Mouse (Mus musculus) forebrain, postnatal 0 days (tissue): ENCODE measurements at regions not wholly inside any gene's neighbourhood (a gene's known extent, or its start where the extent isn't known, plus 50 kb on each side); places are given as distances from the start of the nearest gene placed in this dataset.

Source experiments
- ATAC-seq: fragments of 200-750 bp; cut with Nextera tagmentation; 2 replicates; pipeline ENCODE4 v1.8.0; 2017; ENCODE audit warnings: mild to moderate bottlenecking, moderate library complexity
- DNase-seq: peaks from one replicate; pipeline ENCODE4 v3.0.0-alpha.2; 2015
- H3K27ac ChIP-seq: fragments of 300-500 bp; sonication (generic); 2 replicates; pipeline ENCODE4 v1.5.1; 2014; ENCODE audit warnings: low read depth, mild to moderate bottlenecking, antibody characterized with exemption, low read length, moderate library complexity, mixed read lengths
- H3K27me3 ChIP-seq: fragments of 300-500 bp; sonication (generic); 2 replicates; pipeline ENCODE4 v1.6.1; 2014; ENCODE audit warnings: mild to moderate bottlenecking, low read length, mixed read lengths; ENCODE audit not compliant: insufficient read depth
- H3K36me3 ChIP-seq: fragments of 300-500 bp; sonication (generic); 2 replicates; pipeline ENCODE4 v1.6.1; 2014; ENCODE audit warnings: mild to moderate bottlenecking, moderate library complexity; ENCODE audit not compliant: insufficient read depth
- H3K4me1 ChIP-seq: fragments of 300-500 bp; sonication (generic); 2 replicates; pipeline ENCODE4 v1.6.1; 2014; ENCODE audit warnings: antibody characterized with exemption; ENCODE audit not compliant: insufficient read depth
- H3K4me2 ChIP-seq: fragments of 300-500 bp; sonication (generic); 2 replicates; pipeline ENCODE4 v1.6.1; 2014; ENCODE audit warnings: low read depth, mild to moderate bottlenecking, moderate library complexity
- H3K4me3 ChIP-seq: fragments of 300-500 bp; sonication (generic); 2 replicates; pipeline ENCODE4 v1.5.1; 2014; ENCODE audit warnings: low read depth, low read length, mixed read lengths
- H3K9ac ChIP-seq: fragments of 300-500 bp; sonication (generic); 2 replicates; pipeline ENCODE4 v1.6.1; 2014; ENCODE audit warnings: mild to moderate bottlenecking
- H3K9me3 ChIP-seq: fragments of 300-500 bp; sonication (generic); 2 replicates; pipeline ENCODE4 v1.6.1; 2016; ENCODE audit warnings: low read length
- CTCF ChIP-seq: sonication (generic); IDR thresholded peaks from 2 replicates; pipeline ENCODE4 v1.5.1; 2016; ENCODE audit warnings: antibody characterized with exemption, control low read depth, low read depth
- WGBS: fragments of 180-500 bp; shearing (Covaris S2); extraction: QIAGEN DNeasy Blood & Tissue Kit; methylation state at CpG from one replicate; pipeline ENCODE4 v1.1.7; 2014; 5-methylcytosine and 5-hydroxymethylcytosine counted together

DNA sequence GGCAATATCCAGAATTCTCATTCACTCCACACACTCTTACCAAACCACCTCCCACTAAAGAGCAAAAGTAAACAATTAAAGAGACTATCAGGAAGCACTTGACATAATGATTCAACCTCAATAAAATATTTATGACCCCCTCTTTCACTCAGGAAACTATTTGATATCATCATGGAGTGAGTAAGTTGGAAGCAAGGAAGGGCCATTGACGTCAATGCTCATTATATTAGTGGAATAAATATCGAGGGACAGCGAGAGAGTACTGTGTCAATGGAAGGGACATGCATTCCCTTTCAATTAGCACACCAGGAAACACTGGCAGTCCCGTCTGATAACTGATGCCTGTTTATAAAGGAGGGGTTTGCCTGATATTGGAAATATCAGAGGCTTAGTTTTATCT, 358.9 kb downstream of the Kcnj2 start:
- H3K9me3 ChIP-seq, result no peaks in the 10 kb centered on the region
- WGBS, result 75% methylated on average over 4 of the region's 4 CpGs
- no peak for TF ChIP-seq CTCF
- no peak overlapping the region for H3K4me3 ChIP-seq
- H3K36me3 ChIP-seq, result no peaks in the 10 kb centered on the region
- no peak overlapping the region for H3K27ac ChIP-seq
- no peaks in the 10 kb centered on the region for H3K27me3 ChIP-seq
- no peaks in the 10 kb centered on the region for H3K4me1 ChIP-seq
- DNase-seq (no peak), ATAC-seq (no peak)
- H3K9ac ChIP-seq, result no peak overlapping the region
- H3K4me2 ChIP-seq, result no peak overlapping the region

DNA sequence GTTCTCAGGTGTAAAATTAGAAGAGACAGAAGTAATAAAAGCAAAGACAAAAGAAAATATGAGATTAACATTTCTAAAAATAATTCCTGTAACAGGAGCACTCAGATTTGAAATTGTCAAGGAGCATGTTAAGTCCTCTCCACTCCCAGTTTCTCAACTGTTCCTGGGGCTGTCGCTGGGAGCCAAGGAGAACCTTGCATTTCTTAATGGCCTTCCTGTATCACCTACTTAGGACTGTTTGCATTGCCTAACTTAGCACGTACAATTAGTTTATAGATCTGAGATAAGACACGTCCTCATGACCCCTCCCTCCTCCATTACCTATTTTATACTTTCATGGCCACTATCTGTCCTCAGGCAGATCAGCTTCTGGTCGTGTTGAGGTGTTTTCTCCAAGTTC, 360.8 kb downstream of the Kcnj2 start:
- no peak overlapping the region for H3K4me3 ChIP-seq
- WGBS, result 80% methylated on average over 4 of the region's 4 CpGs
- no peak for TF ChIP-seq CTCF

DNA sequence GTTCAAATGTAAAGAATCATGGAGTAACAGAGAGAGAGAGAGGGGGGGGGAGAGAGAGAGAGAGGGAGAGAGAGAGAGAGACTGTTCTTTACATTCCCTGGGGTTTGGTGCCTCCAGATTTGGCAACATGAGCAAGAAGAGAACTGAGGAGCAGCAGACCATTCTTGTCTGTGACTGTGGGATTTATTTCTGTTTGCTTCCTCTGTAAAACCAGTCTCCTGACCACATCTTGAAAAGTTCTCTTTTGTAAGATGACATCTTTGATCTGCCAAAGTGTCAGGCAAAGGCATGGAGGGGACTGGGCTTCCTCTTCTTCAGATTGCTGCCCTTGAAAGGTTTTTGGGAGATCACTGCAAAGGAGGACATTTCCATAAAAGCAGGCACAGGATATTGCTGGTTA, 376.3 kb downstream of the Kcnj2 start:
- no peak overlapping the region for H3K27ac ChIP-seq
- H3K9me3 ChIP-seq, result no peaks in the 10 kb centered on the region
- H3K9ac ChIP-seq, result no peak overlapping the region
- no peaks in the 10 kb centered on the region for H3K27me3 ChIP-seq
- H3K4me1 ChIP-seq, result no peaks in the 10 kb centered on the region
- H3K4me2 ChIP-seq, result no peak overlapping the region
- no peak overlapping the region for H3K4me3 ChIP-seq
- H3K36me3 ChIP-seq, result no peaks in the 10 kb centered on the region
- no peak for TF ChIP-seq CTCF
- no peak for ATAC-seq
- no peak for DNase-seq

More for the DNA sequence above, 360.8 kb downstream of the Kcnj2 start:
- Histone ChIP-seq H3K9ac (no peak overlapping the region), H3K27me3 (no peaks in the 10 kb centered on the region), H3K4me1 (no peaks in the 10 kb centered on the region), H3K4me2 (no peak overlapping the region), H3K27ac (no peak overlapping the region), H3K9me3 (no peaks in the 10 kb centered on the region), H3K36me3 (no peaks in the 10 kb centered on the region)
- ATAC-seq (no peak), DNase-seq (no peak)

DNA sequence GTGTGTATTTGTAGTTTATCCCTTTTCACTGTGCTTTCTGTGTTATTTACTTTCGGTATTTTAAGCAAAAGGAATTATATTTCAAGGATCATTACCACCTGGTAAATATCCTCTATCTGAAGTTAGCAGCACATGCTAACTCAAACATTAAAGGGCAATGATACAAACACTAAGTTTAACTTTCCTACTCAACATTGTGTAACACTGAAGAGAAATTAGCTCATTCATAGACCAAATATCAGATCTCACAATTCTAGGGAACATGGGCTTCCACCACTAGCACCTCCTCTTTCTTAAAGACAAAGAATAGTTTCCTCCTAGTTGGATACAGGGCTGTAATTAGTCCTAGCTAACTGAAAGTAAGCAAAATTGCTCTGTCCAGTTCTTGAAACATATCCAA, 377.4 kb downstream of the Kcnj2 start:
- ATAC-seq (no peak), DNase-seq (no peak)
- Histone ChIP-seq H3K9me3 (no peaks in the 10 kb centered on the region), H3K36me3 (no peaks in the 10 kb centered on the region), H3K4me1 (no peaks in the 10 kb centered on the region), H3K27me3 (no peaks in the 10 kb centered on the region), H3K4me3 (no peak overlapping the region), H3K4me2 (no peak overlapping the region), H3K27ac (no peak overlapping the region), H3K9ac (no peak overlapping the region)
- WGBS, result 91% methylated on average over 1 of the region's 1 CpGs
- TF ChIP-seq CTCF, result no peak

DNA sequence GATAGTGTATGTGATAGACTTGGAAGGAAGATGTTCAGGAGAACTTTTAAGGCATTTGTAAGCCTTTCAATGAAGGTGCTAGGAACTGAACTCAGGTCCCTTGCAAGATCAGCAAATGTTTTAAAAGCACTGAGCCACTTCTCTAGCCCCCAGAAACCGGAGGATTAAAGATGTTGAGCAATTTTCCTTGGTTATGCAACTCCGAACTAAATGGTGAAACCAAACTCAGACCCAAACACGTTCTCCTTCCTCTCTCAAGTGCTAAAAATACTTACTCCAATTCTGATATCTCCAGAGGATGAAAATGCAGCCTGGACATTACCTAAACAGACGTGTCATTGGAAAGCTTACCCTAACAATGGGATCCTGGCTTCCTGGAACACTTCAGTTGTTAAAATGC, 378.8 kb downstream of the Kcnj2 start:
- Histone ChIP-seq H3K9ac (no peak overlapping the region), H3K36me3 (no peaks in the 10 kb centered on the region), H3K27ac (no peak overlapping the region), H3K4me2 (no peak overlapping the region), H3K9me3 (no peaks in the 10 kb centered on the region), H3K4me3 (no peak overlapping the region), H3K27me3 (no peaks in the 10 kb centered on the region), H3K4me1 (no peaks in the 10 kb centered on the region)
- ATAC-seq, result no peak
- no peak for DNase-seq
- WGBS, result 81% methylated on average over 4 of the region's 4 CpGs
- TF ChIP-seq CTCF, result no peak

DNA sequence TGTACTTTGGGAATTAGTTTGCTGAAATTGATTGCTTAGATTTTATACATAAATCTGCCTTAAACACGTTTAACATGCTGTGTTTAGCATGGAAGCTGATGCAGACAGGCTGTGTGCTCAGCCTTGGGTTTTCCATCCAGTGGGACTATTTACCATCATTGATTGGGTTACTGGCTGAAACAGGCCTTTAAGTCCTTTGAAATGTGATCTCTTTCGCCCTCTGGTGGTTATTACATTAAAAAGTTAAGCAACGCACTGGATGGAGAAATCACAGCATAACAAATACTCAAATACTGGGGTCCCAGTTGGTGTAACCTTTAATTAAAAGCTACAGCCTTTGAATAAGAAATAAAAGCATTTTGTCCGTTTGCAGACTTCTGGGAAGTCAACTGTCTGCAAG, 379.8 kb downstream of the Kcnj2 start:
- H3K4me1 ChIP-seq, result 0 out of 2 replicates have a peak, but pooled peaks cover 4% of the 10 kb centered on the region
- peak; percentile 74 for TF ChIP-seq CTCF
- H3K4me2 ChIP-seq, result no peak overlapping the region
- H3K36me3 ChIP-seq, result no peaks in the 10 kb centered on the region
- WGBS, result 11% methylated on average over 4 of the region's 4 CpGs
- H3K27ac ChIP-seq, result no peak overlapping the region
- H3K9ac ChIP-seq, result no peak overlapping the region
- DNase-seq (peak; percentile 82), ATAC-seq (peak; percentile 38; the same call in 1 of the 2 replicates)
- H3K27me3 ChIP-seq, result no peaks in the 10 kb centered on the region
- no peaks in the 10 kb centered on the region for H3K9me3 ChIP-seq
- no peak overlapping the region for H3K4me3 ChIP-seq

DNA sequence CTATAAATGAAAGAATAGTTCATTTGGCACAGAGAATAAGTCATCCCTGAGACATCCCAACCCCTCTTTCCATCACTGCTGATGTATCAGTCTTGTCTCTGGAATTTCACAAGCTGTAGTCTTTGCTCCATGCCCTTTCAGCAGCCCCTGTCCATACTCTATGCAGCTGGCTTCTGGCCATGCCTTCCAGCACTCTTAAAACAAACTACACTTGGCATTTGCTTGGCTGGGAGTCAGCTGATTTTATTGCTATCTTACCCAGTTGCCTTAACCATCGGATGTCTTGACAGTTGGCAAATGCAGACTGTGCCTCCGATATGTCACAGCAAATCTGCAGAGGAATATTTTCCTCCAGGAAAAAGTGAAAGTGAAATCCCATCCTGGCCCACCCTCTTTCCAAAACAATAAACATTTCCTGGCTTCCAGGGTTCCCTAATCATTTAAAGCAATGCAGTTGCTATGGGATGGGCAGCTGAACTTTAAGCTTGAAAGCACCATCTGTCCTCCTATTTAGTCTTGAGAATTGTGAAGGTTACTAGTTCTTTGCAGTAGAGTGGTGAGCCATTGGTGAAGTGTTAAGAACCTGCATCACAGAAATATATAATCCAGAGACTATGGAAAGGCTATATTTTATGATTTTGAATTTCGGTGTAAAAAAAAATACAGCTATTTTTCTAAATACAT, 385.0 kb downstream of the Kcnj2 start:
- Histone ChIP-seq H3K27ac (no peak overlapping the region), H3K27me3 (no peaks in the 10 kb centered on the region), H3K9ac (no peak overlapping the region), H3K9me3 (no peaks in the 10 kb centered on the region), H3K4me3 (no peak overlapping the region), H3K4me2 (no peak overlapping the region), H3K4me1 (0 out of 2 replicates have a peak, but pooled peaks cover 8% of the 10 kb centered on the region), H3K36me3 (no peaks in the 10 kb centered on the region)
- ATAC-seq, result peak; percentile 88
- 51% methylated on average over 3 of the region's 3 CpGs for WGBS
- TF ChIP-seq CTCF, result no peak
- peak; percentile 81 for DNase-seq

DNA sequence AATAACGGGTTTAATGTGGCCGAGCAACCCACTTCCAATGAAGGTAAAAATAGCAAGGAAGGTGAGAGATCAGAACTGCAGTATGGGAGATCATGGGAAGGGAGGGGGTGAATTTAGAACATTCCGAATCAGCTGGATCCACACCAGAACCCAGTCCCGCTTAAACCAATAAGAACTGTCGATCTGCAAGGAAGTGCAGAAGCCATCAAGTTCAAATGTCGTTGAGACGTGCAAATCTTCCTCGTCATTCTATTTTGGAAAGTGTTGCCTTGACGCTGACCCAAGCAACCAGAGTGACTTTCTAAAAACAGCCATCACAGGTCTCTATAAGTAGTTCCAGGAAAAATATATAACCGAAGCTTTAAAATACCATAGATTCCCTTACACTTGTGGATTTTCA, 394.1 kb downstream of the Kcnj2 start:
- ATAC-seq, result no peak
- H3K27me3 ChIP-seq, result no peaks in the 10 kb centered on the region
- no peak overlapping the region for H3K9ac ChIP-seq
- no peaks in the 10 kb centered on the region for H3K36me3 ChIP-seq
- no peak for DNase-seq
- H3K4me1 ChIP-seq, result no peaks in the 10 kb centered on the region
- no peak for TF ChIP-seq CTCF
- H3K27ac ChIP-seq, result no peak overlapping the region
- H3K4me3 ChIP-seq, result no peak overlapping the region
- 93% methylated on average over 10 of the region's 10 CpGs for WGBS
- H3K4me2 ChIP-seq, result no peak overlapping the region
- H3K9me3 ChIP-seq, result no peaks in the 10 kb centered on the region
